Mouse (Mus musculus): ENCODE data around the gene Samd8. TPM values are rescaled to one million over a fixed set of nuclear protein-coding genes. Genes with fewer than 3 reads are reported as not detected.

Samd8 gene
- total RNA-seq, 2 experiments from 2014 or later: 26.1 to 28.5 TPM

Other genes starting within 250 kb of the Samd8 start
- gene Dupd1, start 36.0 kb upstream of the Samd8 start, total RNA-seq (2021): not detected
- gene Dusp13, start 650 bp downstream of the Samd8 start, total RNA-seq (2021): under 1 TPM; 0.34 to 0.39 TPM
- 100 to 1,000 TPM; 494 to 528 TPM for gene Vdac2, start 74.7 kb downstream of the Samd8 start, total RNA-seq (2021)
- 1 to 10 TPM; 7.5 to 9.5 TPM for gene Comtd1, start 98.4 kb downstream of the Samd8 start, total RNA-seq (2021)
- 1 to 10 TPM; 1.5 to 2.1 TPM for gene Zfp503, start 239.1 kb downstream of the Samd8 start, total RNA-seq (2021)